Mouse (Mus musculus) heart, adult 2 months (tissue): ENCODE data around the gene Slamf6.

Experiments used
- CTCF ChIP-seq: fragments of 200-600 bp; IDR thresholded peaks from 2 replicates; pipeline ENCODE4 v1.8.1; 2022; ENCODE audit warnings: antibody characterized with exemption, mild to moderate bottlenecking, moderate library complexity
- POLR2A ChIP-seq: fragments of 200-500 bp; IDR thresholded peaks from 2 replicates; pipeline ENCODE4 v1.6.1; 2011; ENCODE audit warnings: mild to moderate bottlenecking, low read depth, low read length, control low read depth; ENCODE audit not compliant: insufficient read depth

DNA sequence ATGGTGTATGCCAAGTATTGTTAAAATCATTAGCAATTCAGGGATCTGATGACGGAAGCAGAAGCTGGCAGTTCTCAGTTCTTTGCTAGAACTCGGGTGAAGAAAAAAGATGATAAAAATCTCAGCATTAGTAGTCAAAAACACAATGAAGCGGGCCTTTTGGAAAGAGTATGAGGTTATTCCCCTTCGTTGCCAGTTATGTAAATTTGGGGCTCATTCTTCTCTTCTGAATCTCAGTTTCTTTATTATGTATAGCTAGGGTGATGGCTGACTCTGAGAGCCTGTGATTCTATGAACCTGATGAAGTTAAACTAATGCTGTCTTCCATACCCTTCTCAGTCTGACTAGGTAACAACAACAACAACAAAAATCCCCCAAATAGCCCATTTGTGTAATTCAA is 58.5 kb downstream of the Slamf6 start:
- TF ChIP-seq CTCF (no peak), POLR2A (no peak)
